Mouse (Mus musculus) embryonic facial prominence, embryonic 12.5 days (tissue): Measurements from ENCODE around the gene Haus3. TPM values are rescaled to one million over a fixed set of nuclear protein-coding genes. Genes with fewer than 3 reads are reported as not detected.
A peak's percentile ranks its signal among the peaks of the same experiment; 100 is the strongest.

ENCODE experiments used
- ATAC-seq: fragments of 200-750 bp; cut with Nextera tagmentation; 2 replicates; pipeline ENCODE4 v1.8.0; 2017; ENCODE audit not compliant: insufficient number of reproducible peaks, insufficient read depth, low FRiP score, low TSS enrichment
- H3K27ac ChIP-seq: fragments of 300-500 bp; sonication (generic); 2 replicates; pipeline ENCODE4 v1.5.1; 2016; ENCODE audit warnings: mild to moderate bottlenecking
- H3K27me3 ChIP-seq: fragments of 300-500 bp; sonication (generic); 2 replicates; pipeline ENCODE4 v1.6.1; 2016; ENCODE audit warnings: mild to moderate bottlenecking, moderate library complexity
- H3K36me3 ChIP-seq: fragments of 300-500 bp; sonication (generic); 2 replicates; pipeline ENCODE4 v1.6.1; 2016; ENCODE audit warnings: mild to moderate bottlenecking
- H3K4me1 ChIP-seq: fragments of 300-500 bp; sonication (generic); 2 replicates; pipeline ENCODE4 v1.6.1; 2016
- H3K4me2 ChIP-seq: fragments of 300-500 bp; sonication (generic); replicated peaks from 2 replicates; pipeline ENCODE4 v1.6.1; 2016; ENCODE audit warnings: mild to moderate bottlenecking, moderate library complexity
- H3K4me3 ChIP-seq: fragments of 300-500 bp; sonication (generic); 2 replicates; pipeline ENCODE4 v1.5.1; 2016; ENCODE audit warnings: mild to moderate bottlenecking
- H3K9ac ChIP-seq: fragments of 300-500 bp; sonication (generic); 2 replicates; pipeline ENCODE4 v1.6.1; 2016; ENCODE audit warnings: mild to moderate bottlenecking, moderate library complexity
- H3K9me3 ChIP-seq: fragments of 300-500 bp; sonication (generic); 2 replicates; pipeline ENCODE4 v1.6.1; 2016; ENCODE audit warnings: mild to moderate bottlenecking, moderate library complexity
- WGBS: fragments of 180-500 bp; shearing (Covaris S2); methylation state at CpG from one replicate; pipeline ENCODE4 v1.1.7; 2016; 5-methylcytosine and 5-hydroxymethylcytosine counted together
- polyA plus RNA-seq: library from polyadenylated mRNA; unstranded; fragments of >200 nt; fragmentation: Nextera tagmentation; extraction: Ambion mirVana; gene quantifications from 2 replicates; pipeline ENCODE4 v1.2.1, GENCODE M21; 2016

Gene Haus3
- polyA plus RNA-seq, 1 experiment from 2014 or later: 45.1 TPM

DNA sequence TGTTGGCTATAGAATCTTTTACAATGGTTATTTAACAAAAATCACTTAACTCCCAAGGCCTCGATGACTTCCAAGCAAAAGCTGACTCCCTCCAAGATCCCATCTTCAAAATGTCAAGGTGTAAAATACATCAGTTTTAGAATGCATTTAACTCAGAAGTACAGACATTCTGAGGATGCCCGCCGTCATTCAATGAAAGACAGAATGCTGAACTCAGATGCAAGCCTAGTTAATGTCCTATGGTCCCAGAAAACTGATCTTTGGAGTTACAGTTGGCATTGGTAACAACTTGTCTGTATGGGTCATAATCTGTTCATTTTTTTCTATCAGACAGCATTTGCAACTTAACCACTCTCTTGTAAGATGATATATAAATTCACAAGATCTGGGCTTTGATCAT is 627 bp upstream of the Haus3 start:
- H3K9me3 ChIP-seq: no peaks in the 10 kb centered on the region
- peaks cover 22% of the 10 kb centered on the region for H3K36me3 ChIP-seq
- no peak for ATAC-seq
- peak overlapping the region; percentile 60 for H3K4me2 ChIP-seq
- H3K27me3 ChIP-seq: no peaks in the 10 kb centered on the region
- H3K9ac ChIP-seq: peak overlapping the region; percentile 40
- H3K4me1 ChIP-seq: peaks cover 11% of the 10 kb centered on the region; the same call in 1 of the 2 replicates
- peak overlapping the region; percentile 74 for H3K4me3 ChIP-seq
- peak overlapping the region; percentile 87 for H3K27ac ChIP-seq
- WGBS: 82% methylated on average over 3 of the region's 3 CpGs

DNA sequence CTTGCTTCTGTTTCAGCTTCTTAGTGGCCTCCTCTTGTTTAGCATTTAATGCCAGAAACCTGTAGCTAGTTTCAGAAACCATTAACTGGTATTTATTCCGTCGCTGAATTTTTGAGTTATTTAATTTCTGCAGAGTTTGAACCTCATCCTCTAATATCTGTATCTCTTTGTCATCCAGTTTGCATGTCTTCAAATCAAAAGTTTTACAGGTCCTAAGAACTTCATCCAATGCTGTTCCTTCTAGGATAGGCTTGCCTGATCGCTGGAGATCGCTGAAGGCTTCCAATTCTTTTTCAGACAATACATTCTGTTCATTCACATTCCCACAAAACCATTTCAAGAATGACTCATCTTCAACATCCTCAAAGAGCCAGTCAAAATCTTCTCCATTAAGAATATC is 1.5 kb downstream of the Haus3 start:
- no peak overlapping the region for H3K27ac ChIP-seq
- H3K9me3 ChIP-seq: no peaks in the 10 kb centered on the region
- no peaks in the 10 kb centered on the region for H3K27me3 ChIP-seq
- no peak overlapping the region for H3K4me3 ChIP-seq
- ATAC-seq: no peak
- H3K4me2 ChIP-seq: peak overlapping the region; percentile 33
- H3K36me3 ChIP-seq: peaks cover 6% of the 10 kb centered on the region; the same call in 1 of the 2 replicates
- H3K9ac ChIP-seq: no peak overlapping the region
- WGBS: 81% methylated on average over 4 of the region's 4 CpGs
- peaks cover 17% of the 10 kb centered on the region; the same call in 1 of the 2 replicates for H3K4me1 ChIP-seq

DNA sequence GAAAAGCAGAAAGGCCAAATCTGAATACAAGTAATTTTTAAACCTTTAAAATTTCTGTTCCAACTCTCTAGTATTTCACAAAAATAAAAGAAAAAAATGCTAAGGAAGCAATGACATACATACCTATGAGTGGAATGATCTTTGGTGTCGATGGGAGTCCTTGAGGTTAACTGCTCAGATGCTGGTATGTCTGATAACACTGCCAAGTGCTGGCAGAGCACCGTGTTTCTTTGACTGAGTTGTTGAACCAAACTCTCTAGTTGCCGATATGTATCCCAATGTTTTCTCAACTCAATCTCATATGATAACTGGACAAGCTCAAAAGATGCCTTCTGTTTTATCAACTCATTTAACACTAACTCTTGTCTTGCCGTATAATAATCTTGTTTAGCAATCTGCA is 3.5 kb downstream of the Haus3 start:
- no peak for ATAC-seq
- Histone ChIP-seq H3K9ac (no peak overlapping the region), H3K9me3 (no peaks in the 10 kb centered on the region), H3K36me3 (peaks cover 8% of the 10 kb centered on the region; the same call in 1 of the 2 replicates), H3K27ac (no peak overlapping the region), H3K4me1 (peaks cover 17% of the 10 kb centered on the region; the same call in 1 of the 2 replicates), H3K4me3 (no peak overlapping the region), H3K27me3 (no peaks in the 10 kb centered on the region), H3K4me2 (no peak overlapping the region)
- WGBS: 88% methylated on average over 4 of the region's 4 CpGs

DNA sequence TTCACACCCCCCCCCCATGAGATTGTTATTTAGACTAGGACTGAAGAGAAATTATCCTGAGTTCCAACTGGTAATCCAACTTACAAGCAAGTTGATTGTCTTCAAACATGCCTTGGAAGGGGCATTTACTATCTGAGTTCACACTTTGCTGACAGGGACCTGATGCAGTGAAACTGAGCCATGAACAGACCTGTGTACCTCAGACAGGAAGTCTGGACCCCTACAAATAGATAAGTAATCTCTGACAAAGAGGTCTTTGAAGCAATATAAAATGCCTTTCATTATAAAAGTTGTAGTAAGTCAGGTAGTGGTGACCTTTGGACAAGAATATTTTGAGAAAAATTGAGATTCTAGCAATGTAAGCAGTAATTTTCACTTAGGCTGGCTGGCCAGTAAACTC is 20.9 kb downstream of the Haus3 start:
- H3K9ac ChIP-seq: no peak overlapping the region
- no peaks in the 10 kb centered on the region for H3K27me3 ChIP-seq
- peaks cover 3% of the 10 kb centered on the region for H3K36me3 ChIP-seq
- H3K4me1 ChIP-seq: no peaks in the 10 kb centered on the region
- no peak overlapping the region for H3K27ac ChIP-seq
- no peak overlapping the region for H3K4me3 ChIP-seq
- no peak for ATAC-seq
- no peaks in the 10 kb centered on the region for H3K9me3 ChIP-seq
- H3K4me2 ChIP-seq: no peak overlapping the region

DNA sequence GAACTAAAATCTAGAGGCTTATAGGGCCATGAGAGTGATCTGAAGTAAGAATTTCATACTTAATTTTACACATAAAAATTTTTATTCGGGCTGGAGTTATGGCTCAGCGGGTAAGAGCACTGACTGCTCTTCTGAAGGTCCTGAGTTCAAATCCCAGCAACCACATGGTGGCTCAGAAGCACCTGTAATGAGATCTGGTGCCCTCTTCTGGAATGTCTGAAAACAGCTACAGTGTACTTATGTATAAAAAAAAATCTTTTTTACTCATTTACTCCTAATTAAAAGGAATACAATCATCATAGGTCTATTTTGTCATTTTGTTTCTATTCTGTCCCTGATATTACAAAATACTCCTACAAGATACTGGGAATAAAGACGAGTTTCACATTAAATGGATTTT is 21.8 kb downstream of the Haus3 start:
- Histone ChIP-seq H3K4me2 (no peak overlapping the region), H3K27ac (no peak overlapping the region), H3K9ac (no peak overlapping the region), H3K4me1 (no peaks in the 10 kb centered on the region), H3K9me3 (no peaks in the 10 kb centered on the region), H3K27me3 (no peaks in the 10 kb centered on the region), H3K4me3 (no peak overlapping the region), H3K36me3 (no peaks in the 10 kb centered on the region)
- WGBS: 87% methylated on average over 3 of the region's 3 CpGs
- ATAC-seq: no peak

DNA sequence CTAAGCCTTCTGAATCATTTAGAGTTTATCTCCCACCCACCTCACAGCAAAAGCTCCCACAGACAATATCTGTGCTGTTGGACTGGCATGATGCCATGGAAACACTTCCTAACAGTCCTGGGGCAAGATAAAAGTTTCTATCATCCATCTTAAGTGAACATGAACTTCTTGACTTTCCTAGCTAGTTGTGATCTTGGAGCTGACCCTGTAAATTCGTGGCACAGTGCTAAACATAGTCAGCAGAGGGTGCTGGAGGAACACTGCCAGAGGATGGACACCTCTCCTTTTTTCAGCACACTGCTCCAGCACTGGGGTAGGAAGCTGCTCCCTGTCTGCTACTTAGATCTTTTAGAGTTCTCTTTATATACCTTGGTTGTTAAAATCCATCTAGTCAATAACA is 29.6 kb downstream of the Haus3 start:
- no peaks in the 10 kb centered on the region for H3K36me3 ChIP-seq
- H3K27me3 ChIP-seq: no peaks in the 10 kb centered on the region
- no peak for ATAC-seq
- WGBS: 0% methylated on average over 1 of the region's 1 CpGs
- H3K4me1 ChIP-seq: no peaks in the 10 kb centered on the region
- H3K9me3 ChIP-seq: no peaks in the 10 kb centered on the region
- no peak overlapping the region for H3K27ac ChIP-seq
- no peak overlapping the region for H3K4me2 ChIP-seq
- H3K9ac ChIP-seq: no peak overlapping the region
- H3K4me3 ChIP-seq: no peak overlapping the region

DNA sequence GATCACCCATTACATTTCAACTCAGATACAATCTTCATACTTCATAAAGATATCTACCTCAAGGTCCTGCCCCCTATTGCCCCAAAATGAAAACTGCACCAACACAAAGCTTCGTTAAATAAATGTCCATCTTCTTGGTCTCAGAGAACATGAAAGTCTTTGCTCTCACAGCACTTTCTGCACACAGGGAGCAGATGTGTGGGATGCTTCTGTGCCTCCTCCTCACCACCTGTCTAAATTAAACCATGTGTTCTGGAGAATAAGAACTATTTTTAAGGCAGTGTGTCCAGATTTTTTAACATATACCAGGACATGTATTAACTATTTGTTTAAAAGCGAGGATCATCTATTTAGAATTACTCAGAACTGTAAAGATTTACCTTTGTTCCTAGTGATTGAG is 36.6 kb downstream of the Haus3 start:
- Histone ChIP-seq H3K9me3 (no peaks in the 10 kb centered on the region), H3K4me1 (no peaks in the 10 kb centered on the region), H3K27ac (no peak overlapping the region), H3K9ac (no peak overlapping the region), H3K27me3 (no peaks in the 10 kb centered on the region), H3K36me3 (no peaks in the 10 kb centered on the region), H3K4me2 (no peak overlapping the region), H3K4me3 (no peak overlapping the region)
- ATAC-seq: no peak
- 75% methylated on average over 2 of the region's 2 CpGs for WGBS

DNA sequence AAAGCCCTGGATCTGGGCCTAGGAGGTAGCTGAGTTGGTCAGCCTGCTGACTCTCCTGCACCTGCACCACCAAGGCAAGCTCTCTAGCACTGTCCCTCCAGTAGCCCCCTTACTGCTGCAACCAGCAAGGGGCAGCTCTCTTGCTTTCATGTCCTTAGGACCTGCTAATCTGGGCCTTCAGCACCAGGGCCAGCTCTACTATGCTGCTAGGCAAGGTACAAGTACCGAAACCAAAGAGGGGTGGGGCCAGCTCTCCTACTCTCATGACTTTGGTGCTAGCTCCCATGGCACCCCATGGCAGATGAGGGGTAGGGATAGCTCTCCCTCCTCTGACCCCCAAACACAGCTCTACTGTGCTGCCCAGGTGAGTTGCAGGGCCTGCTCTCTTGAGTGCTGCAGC is 45.2 kb downstream of the Haus3 start:
- no peak overlapping the region for H3K4me3 ChIP-seq
- 33% methylated on average over 1 of the region's 1 CpGs for WGBS

DNA sequence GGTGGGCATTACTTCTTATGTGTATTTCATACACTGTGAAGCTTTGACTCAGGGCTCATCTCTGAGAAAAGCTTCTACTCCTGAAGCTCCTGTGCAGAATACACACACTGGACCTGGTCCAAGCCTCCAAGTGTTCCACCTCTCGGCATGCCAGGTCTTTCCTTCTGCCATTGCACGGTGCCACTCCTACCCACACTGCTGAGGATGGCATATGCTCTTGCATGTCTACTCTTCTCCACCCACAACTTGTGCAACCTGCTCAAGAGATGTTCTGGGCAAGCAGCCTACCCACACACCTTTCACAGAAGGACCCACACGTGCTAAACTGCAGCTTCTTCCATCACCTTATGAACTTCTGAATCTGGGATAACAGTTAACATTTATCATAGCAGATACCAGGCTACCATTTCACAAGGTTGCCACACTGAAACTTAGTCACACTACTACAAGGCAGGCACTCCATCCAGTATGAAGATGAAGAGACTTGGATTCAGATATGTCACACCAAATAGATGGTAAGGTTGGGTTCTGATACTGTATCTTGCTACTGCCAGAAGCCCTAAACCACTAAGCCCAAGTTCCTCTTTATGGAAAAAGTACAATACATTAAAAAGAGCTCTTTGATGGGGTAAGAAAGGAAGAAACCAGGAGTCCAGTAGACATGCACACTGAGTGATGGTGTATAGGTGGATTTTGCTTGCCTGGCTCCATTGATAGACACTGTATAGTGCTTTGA is 50.0 kb downstream of the Haus3 start:
- no peak for ATAC-seq
- 83% methylated on average over 3 of the region's 3 CpGs for WGBS

More for the DNA sequence above, 45.2 kb downstream of the Haus3 start:
- Histone ChIP-seq H3K4me1 (no peaks in the 10 kb centered on the region), H3K4me2 (no peak overlapping the region), H3K9me3 (no peaks in the 10 kb centered on the region), H3K36me3 (no peaks in the 10 kb centered on the region), H3K27ac (no peak overlapping the region), H3K27me3 (no peaks in the 10 kb centered on the region), H3K9ac (no peak overlapping the region)
- no peak for ATAC-seq

DNA sequence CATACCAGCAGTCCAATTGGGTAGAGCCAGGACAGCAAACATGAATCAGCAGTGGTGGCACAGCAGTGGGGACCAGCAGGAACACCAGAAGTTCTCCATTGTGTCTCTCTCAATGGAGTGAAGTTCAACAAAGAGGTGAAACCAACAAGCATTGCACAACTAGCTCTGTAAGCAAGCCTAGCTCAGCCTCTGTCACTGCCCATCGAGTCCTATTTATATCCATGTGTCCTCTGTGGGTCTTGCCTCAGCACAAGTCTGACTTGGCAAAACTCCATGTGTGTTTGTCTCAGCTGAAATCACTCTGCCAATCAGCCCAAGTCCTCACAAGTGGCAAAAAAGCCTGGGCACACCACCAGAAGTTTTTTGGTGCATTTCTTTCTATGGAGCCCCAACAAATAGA is 63.6 kb downstream of the Haus3 start:
- Histone ChIP-seq H3K9me3 (no peaks in the 10 kb centered on the region), H3K4me3 (no peak overlapping the region), H3K9ac (no peak overlapping the region), H3K27ac (no peak overlapping the region), H3K4me1 (no peaks in the 10 kb centered on the region), H3K4me2 (no peak overlapping the region), H3K27me3 (no peaks in the 10 kb centered on the region), H3K36me3 (no peaks in the 10 kb centered on the region)
- WGBS: 79% methylated on average over 1 of the region's 1 CpGs
- no peak for ATAC-seq

More for the DNA sequence above, 50.0 kb downstream of the Haus3 start:
- Histone ChIP-seq H3K36me3 (no peaks in the 10 kb centered on the region), H3K4me3 (no peak overlapping the region), H3K9me3 (no peaks in the 10 kb centered on the region), H3K9ac (no peak overlapping the region), H3K27me3 (no peaks in the 10 kb centered on the region), H3K4me1 (no peaks in the 10 kb centered on the region), H3K27ac (no peak overlapping the region), H3K4me2 (no peak overlapping the region)
